Mouse (Mus musculus): Measurements from ENCODE around the gene Tnfsf14. TPM values are rescaled to one million over a fixed set of nuclear protein-coding genes. Genes with fewer than 3 reads are reported as not detected.

Gene Tnfsf14
- polyA plus RNA-seq, 1 experiment from 2014 or later = 0.08 TPM

DNA sequence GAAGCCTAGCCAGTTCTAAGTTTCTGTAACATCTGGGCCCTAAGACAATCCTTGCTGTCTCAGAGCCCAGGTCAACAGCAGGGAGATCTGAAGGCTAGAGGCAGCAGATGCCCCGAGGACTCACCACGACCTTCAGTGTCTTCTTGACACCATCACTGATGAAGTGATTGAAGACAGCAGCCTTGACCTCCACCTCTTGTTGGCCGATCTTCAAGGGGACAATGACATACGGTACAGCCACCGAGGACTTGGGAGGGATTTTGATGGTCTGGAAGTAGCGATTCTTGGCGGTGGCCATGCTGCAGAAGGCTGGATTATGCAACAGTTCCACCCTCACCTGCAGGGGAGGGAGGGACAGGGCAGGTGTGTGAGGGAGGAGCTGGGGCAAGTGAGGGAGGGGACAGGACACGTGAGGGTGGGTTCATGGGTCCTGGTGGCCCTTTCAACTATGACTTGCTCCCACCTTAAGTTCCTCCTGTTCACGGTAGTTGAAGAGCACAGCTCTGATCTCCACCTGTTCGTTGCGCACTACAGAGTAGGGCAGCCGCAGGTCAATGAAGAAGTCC, 24.4 kb upstream of the Tnfsf14 start:
- H3K27ac ChIP-seq (replicated peaks; ENCODE audit: low read depth, low read length) = no peak overlapping the region
- no peak overlapping the region for H3K9ac ChIP-seq (ENCODE audit: low read depth, low read length)
- no peaks in the 10 kb centered on the region for H3K4me1 ChIP-seq (ENCODE audit: control insufficient read depth, insufficient read depth, low read length)
- no peak overlapping the region for H3K4me2 ChIP-seq (ENCODE audit: low read depth, low read length)
- no peaks in the 10 kb centered on the region for H3K36me3 ChIP-seq (ENCODE audit: control insufficient read depth, insufficient read depth, low read length)
- no peak for DNase-seq (ENCODE audit: low spot score)
- no peak overlapping the region for H3K4me3 ChIP-seq (ENCODE audit: low read depth, low read length)
- no peak for ATAC-seq (ENCODE audit: low read depth)
- WGBS = 77% methylated on average over 12 of the region's 12 CpGs
- 0 out of 2 replicates have a peak, but pooled peaks cover 2% of the 10 kb centered on the region for H3K27me3 ChIP-seq (replicated peaks; ENCODE audit: control insufficient read depth, insufficient read depth, low read length)
- no peaks in the 10 kb centered on the region for H3K9me3 ChIP-seq (ENCODE audit: control insufficient read depth, low read length)

DNA sequence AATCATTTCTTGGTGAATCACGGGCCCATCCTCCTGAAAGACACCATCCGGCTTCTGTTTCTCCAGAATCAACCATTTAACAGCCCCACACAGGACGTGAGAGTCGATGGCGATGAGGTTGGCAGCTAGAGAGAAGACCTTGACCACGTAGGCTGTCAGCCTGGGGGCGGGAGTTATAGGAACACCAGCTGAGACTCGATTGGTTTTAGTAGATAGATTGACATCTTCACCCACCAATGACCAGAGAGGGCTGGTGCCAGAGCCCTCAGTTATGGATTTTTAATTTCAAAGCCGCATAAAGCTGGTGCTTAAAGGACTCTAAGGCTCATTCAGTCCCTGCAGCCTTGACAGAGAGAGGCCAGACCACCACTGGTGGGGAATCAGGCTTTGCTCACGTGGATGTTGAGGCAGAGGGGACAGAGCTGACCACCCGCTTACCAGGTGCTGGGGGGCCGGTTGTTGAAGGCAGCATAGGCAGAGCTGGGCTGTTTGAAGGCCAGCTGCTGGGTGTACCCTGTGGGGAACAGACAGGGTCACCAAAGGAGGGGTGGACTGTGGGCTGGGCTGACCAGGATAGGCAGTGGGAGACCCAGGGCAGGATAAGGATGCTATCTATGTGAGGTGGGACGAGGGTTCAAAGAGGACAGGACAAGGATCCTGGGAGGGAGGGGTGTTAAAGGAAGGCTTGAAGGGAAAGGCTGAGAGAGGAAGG, 20.9 kb upstream of the Tnfsf14 start:
- WGBS = 48% methylated on average over 13 of the region's 13 CpGs
- no peak overlapping the region for H3K9ac ChIP-seq (ENCODE audit: low read depth, low read length)
- ATAC-seq (ENCODE audit: low read depth) (peak; percentile 63; the same call in 1 of the 2 replicates), DNase-seq (ENCODE audit: low spot score) (peak; percentile 28)
- H3K9me3 ChIP-seq (ENCODE audit: control insufficient read depth, low read length) = no peaks in the 10 kb centered on the region
- H3K36me3 ChIP-seq (ENCODE audit: control insufficient read depth, insufficient read depth, low read length) = no peaks in the 10 kb centered on the region
- no peak overlapping the region for H3K27ac ChIP-seq (replicated peaks; ENCODE audit: low read depth, low read length)
- 0 out of 2 replicates have a peak, but pooled peaks cover 2% of the 10 kb centered on the region for H3K27me3 ChIP-seq (replicated peaks; ENCODE audit: control insufficient read depth, insufficient read depth, low read length)
- no peak overlapping the region for H3K4me2 ChIP-seq (ENCODE audit: low read depth, low read length)
- H3K4me3 ChIP-seq (ENCODE audit: low read depth, low read length) = no peak overlapping the region
- no peaks in the 10 kb centered on the region for H3K4me1 ChIP-seq (ENCODE audit: control insufficient read depth, insufficient read depth, low read length)

- no peak overlapping the region for H3K9ac ChIP-seq (ENCODE audit: low read depth, low read length)
- H3K4me3 ChIP-seq (ENCODE audit: low read depth, low read length) = no peak overlapping the region
- no peak overlapping the region for H3K4me2 ChIP-seq (ENCODE audit: low read depth, low read length)
- no peaks in the 10 kb centered on the region for H3K4me1 ChIP-seq (ENCODE audit: control insufficient read depth, insufficient read depth, low read length)
- DNase-seq (ENCODE audit: low spot score) (no peak), ATAC-seq (ENCODE audit: low read depth) (no peak)
- H3K36me3 ChIP-seq (ENCODE audit: control insufficient read depth, insufficient read depth, low read length) = no peaks in the 10 kb centered on the region
- 0 out of 2 replicates have a peak, but pooled peaks cover 2% of the 10 kb centered on the region for H3K27me3 ChIP-seq (replicated peaks; ENCODE audit: control insufficient read depth, insufficient read depth, low read length)
- H3K9me3 ChIP-seq (ENCODE audit: control insufficient read depth, low read length) = no peaks in the 10 kb centered on the region
- H3K27ac ChIP-seq (replicated peaks; ENCODE audit: low read depth, low read length) = no peak overlapping the region
- WGBS = 39% methylated on average over 7 of the region's 9 CpGs
These were observed 17.5 kb upstream of the Tnfsf14 start for GRCm38 (mm10) chr17:57211501-57211900.

DNA sequence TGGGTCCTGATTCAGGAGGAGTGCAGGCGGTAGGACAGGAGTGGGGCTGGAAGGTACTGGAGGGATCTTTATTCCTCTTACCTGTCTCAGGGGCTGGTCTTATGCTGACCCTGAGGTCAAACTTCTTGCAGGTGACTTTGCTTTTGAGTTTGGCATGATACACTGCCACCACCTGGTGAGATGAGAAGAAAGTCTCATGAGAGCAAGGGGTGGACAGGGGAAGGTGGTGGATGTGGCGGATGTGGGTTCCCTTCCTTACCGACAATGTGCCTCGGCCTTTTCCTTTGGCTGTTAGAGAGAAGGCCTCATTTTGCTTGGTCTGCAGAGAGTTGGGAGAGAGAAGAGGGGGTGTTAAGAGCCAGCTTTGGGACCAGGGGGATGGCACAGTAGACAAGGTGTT, 15.4 kb upstream of the Tnfsf14 start:
- DNase-seq (ENCODE audit: low spot score) (no peak), ATAC-seq (ENCODE audit: low read depth) (no peak)
- no peak overlapping the region for H3K4me3 ChIP-seq (ENCODE audit: low read depth, low read length)
- no peaks in the 10 kb centered on the region for H3K9me3 ChIP-seq (ENCODE audit: control insufficient read depth, low read length)
- H3K4me2 ChIP-seq (ENCODE audit: low read depth, low read length) = no peak overlapping the region
- H3K27me3 ChIP-seq (replicated peaks; ENCODE audit: control insufficient read depth, insufficient read depth, low read length) = 0 out of 2 replicates have a peak, but pooled peaks cover under 1% of the 10 kb centered on the region
- H3K27ac ChIP-seq (replicated peaks; ENCODE audit: low read depth, low read length) = no peak overlapping the region
- no peaks in the 10 kb centered on the region for H3K4me1 ChIP-seq (ENCODE audit: control insufficient read depth, insufficient read depth, low read length)
- H3K9ac ChIP-seq (ENCODE audit: low read depth, low read length) = no peak overlapping the region
- WGBS = 71% methylated on average over 4 of the region's 4 CpGs
- no peaks in the 10 kb centered on the region for H3K36me3 ChIP-seq (ENCODE audit: control insufficient read depth, insufficient read depth, low read length)

- no peaks in the 10 kb centered on the region for H3K4me1 ChIP-seq (ENCODE audit: control insufficient read depth, insufficient read depth, low read length)
- H3K27ac ChIP-seq (replicated peaks; ENCODE audit: low read depth, low read length) = no peak overlapping the region
- ATAC-seq (ENCODE audit: low read depth) = no peak
- WGBS = 83% methylated on average over 3 of the region's 3 CpGs
- DNase-seq (ENCODE audit: low spot score) = no peak
- H3K4me3 ChIP-seq (ENCODE audit: low read depth, low read length) = no peak overlapping the region
- no peaks in the 10 kb centered on the region for H3K36me3 ChIP-seq (ENCODE audit: control insufficient read depth, insufficient read depth, low read length)
- H3K9me3 ChIP-seq (ENCODE audit: control insufficient read depth, low read length) = no peaks in the 10 kb centered on the region
- H3K4me2 ChIP-seq (ENCODE audit: low read depth, low read length) = no peak overlapping the region
- no peak overlapping the region for H3K9ac ChIP-seq (ENCODE audit: low read depth, low read length)
- no peaks in the 10 kb centered on the region for H3K27me3 ChIP-seq (replicated peaks; ENCODE audit: control insufficient read depth, insufficient read depth, low read length)
These were observed 14.0 kb upstream of the Tnfsf14 start for GRCm38 (mm10) chr17:57207938-57208337.

- Histone ChIP-seq H3K4me2 (ENCODE audit: low read depth, low read length) (no peak overlapping the region), H3K4me3 (ENCODE audit: low read depth, low read length) (no peak overlapping the region), H3K9ac (ENCODE audit: low read depth, low read length) (no peak overlapping the region), H3K36me3 (ENCODE audit: control insufficient read depth, insufficient read depth, low read length) (no peaks in the 10 kb centered on the region), H3K27me3 (replicated peaks; ENCODE audit: control insufficient read depth, insufficient read depth, low read length) (no peaks in the 10 kb centered on the region), H3K27ac (replicated peaks; ENCODE audit: low read depth, low read length) (no peak overlapping the region), H3K9me3 (ENCODE audit: control insufficient read depth, low read length) (no peaks in the 10 kb centered on the region), H3K4me1 (ENCODE audit: control insufficient read depth, insufficient read depth, low read length) (no peaks in the 10 kb centered on the region)
- 82% methylated on average over 10 of the region's 10 CpGs for WGBS
- no peak for DNase-seq (ENCODE audit: low spot score)
- no peak for ATAC-seq (ENCODE audit: low read depth)
These were observed 8.1 kb upstream of the Tnfsf14 start for GRCm38 (mm10) chr17:57201841-57202724.

- H3K9ac ChIP-seq (ENCODE audit: low read depth, low read length) = no peak overlapping the region
- no peak overlapping the region for H3K4me2 ChIP-seq (ENCODE audit: low read depth, low read length)
- H3K4me3 ChIP-seq (ENCODE audit: low read depth, low read length) = no peak overlapping the region
- no peaks in the 10 kb centered on the region for H3K27me3 ChIP-seq (replicated peaks; ENCODE audit: control insufficient read depth, insufficient read depth, low read length)
- no peaks in the 10 kb centered on the region for H3K36me3 ChIP-seq (ENCODE audit: control insufficient read depth, insufficient read depth, low read length)
- H3K27ac ChIP-seq (replicated peaks; ENCODE audit: low read depth, low read length) = no peak overlapping the region
- H3K9me3 ChIP-seq (ENCODE audit: control insufficient read depth, low read length) = no peaks in the 10 kb centered on the region
- WGBS = 71% methylated on average over 3 of the region's 3 CpGs
- no peak for DNase-seq (ENCODE audit: low spot score)
- H3K4me1 ChIP-seq (ENCODE audit: control insufficient read depth, insufficient read depth, low read length) = no peaks in the 10 kb centered on the region
- ATAC-seq (ENCODE audit: low read depth) = no peak
These were observed 4.3 kb upstream of the Tnfsf14 start for GRCm38 (mm10) chr17:57198252-57198651.

GRCm38 (mm10) chr17:57195326-57196010, 1.5 kb upstream of the Tnfsf14 start:
- DNase-seq (ENCODE audit: low spot score) = peak; percentile 27
- Histone ChIP-seq H3K27ac (replicated peaks; ENCODE audit: low read depth, low read length) (no peak overlapping the region), H3K4me3 (ENCODE audit: low read depth, low read length) (no peak overlapping the region), H3K4me1 (ENCODE audit: control insufficient read depth, insufficient read depth, low read length) (no peaks in the 10 kb centered on the region), H3K36me3 (ENCODE audit: control insufficient read depth, insufficient read depth, low read length) (no peaks in the 10 kb centered on the region), H3K9me3 (ENCODE audit: control insufficient read depth, low read length) (no peaks in the 10 kb centered on the region), H3K9ac (ENCODE audit: low read depth, low read length) (no peak overlapping the region), H3K27me3 (replicated peaks; ENCODE audit: control insufficient read depth, insufficient read depth, low read length) (no peaks in the 10 kb centered on the region), H3K4me2 (ENCODE audit: low read depth, low read length) (no peak overlapping the region)
- ATAC-seq (ENCODE audit: low read depth) = peak; percentile 53; the same call in 1 of the 2 replicates
- WGBS = 63% methylated on average over 8 of the region's 8 CpGs
